Comparison of ENCODE assay signal across 17 mouse cellular contexts in the genomic region with DNA sequence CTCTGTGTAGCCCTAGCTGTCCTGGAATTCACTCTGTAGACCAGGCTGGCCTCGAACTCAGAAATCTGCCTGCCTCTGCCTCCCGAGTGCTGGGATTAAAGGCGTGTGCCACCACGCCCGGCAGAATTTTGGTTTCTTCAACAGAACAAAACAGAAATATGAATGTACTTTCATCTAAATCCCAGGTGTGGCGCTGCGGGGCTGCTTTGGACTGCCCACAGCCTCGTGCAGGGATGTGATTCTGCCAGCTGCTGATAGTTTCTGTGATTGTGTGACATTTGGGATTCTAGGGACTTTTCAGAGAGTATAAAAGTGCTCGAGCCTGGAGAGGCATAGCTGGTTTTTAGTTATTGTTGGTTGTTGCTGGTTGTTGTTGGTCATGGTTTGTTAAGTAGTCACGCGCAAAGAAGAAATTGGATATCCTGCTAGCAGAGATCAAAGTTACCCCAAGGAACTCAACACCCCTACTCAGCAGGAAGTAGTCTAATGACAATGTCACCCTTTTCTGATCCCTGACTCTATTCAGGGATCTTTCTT. TPM values are rescaled to one million over a fixed set of nuclear protein-coding genes. Genes with fewer than 3 reads are reported as not detected.
DNase-seq lines count a peak whose midpoint lies in the region; ATAC-seq and TF ChIP-seq lines count a peak whose summit lies in the region.
"Had no signal": no experiment of that assay in that cellular context is flagged by ENCODE, and none has a peak within 500 bp of the region (broad histone marks: within the 10 kb centered on the region; RNA-seq: fewer than 3 reads in every experiment).

No protein-coding gene starts in this region.

- H3K4me1 ChIP-seq in kidney, embryonic 15.5 days, result 0 out of 2 replicates have a peak, but pooled peaks cover 5% of the 10 kb centered on the region
- H3K4me1 ChIP-seq in kidney, embryonic 16.5 days (ENCODE audit: insufficient read depth, low read length), result no peaks in the 10 kb centered on the region
- peaks cover 6% of the 10 kb centered on the region for H3K4me1 ChIP-seq in embryonic facial prominence, embryonic 13.5 days
- H3K4me1 ChIP-seq in liver, postnatal 0 days (ENCODE audit: insufficient read depth), result no peaks in the 10 kb centered on the region
- H3K4me1 ChIP-seq: hindbrain, embryonic 15.5 days; midbrain, embryonic 12.5 days had no signal

- intact Hi-C loops in gastrocnemius, postnatal 14 days (cut with DNase I; ENCODE audit: low total_unique reads), result loop anchor here (10.0 kb wide), 1 partner anchor 61 kb away; a partner anchor contains a TSS

- peak overlapping the region; percentile 6; the same call in 1 of the 2 replicates for H3K27ac ChIP-seq in kidney, embryonic 15.5 days
- no peak overlapping the region for H3K27ac ChIP-seq in kidney, embryonic 16.5 days (ENCODE audit: low read length)
- peak overlapping the region; percentile 69; the same call in 1 of the 2 replicates for H3K27ac ChIP-seq in embryonic facial prominence, embryonic 13.5 days
- H3K27ac ChIP-seq in liver, postnatal 0 days (ENCODE audit: low read depth), result no peak overlapping the region
- H3K27ac ChIP-seq: hindbrain, embryonic 15.5 days; macrophage; midbrain, embryonic 12.5 days had no signal

- H3K36me3 ChIP-seq in kidney, embryonic 15.5 days, result no peaks in the 10 kb centered on the region
- no peaks in the 10 kb centered on the region for H3K36me3 ChIP-seq in kidney, embryonic 16.5 days (ENCODE audit: insufficient read depth, low read length)
- no peaks in the 10 kb centered on the region for H3K36me3 ChIP-seq in embryonic facial prominence, embryonic 13.5 days
- no peaks in the 10 kb centered on the region for H3K36me3 ChIP-seq in liver, postnatal 0 days (replicated peaks; ENCODE audit: insufficient read depth, low read length)
- H3K36me3 ChIP-seq: hindbrain, embryonic 15.5 days; midbrain, embryonic 12.5 days had no signal

- TF ChIP-seq EP300 in liver, postnatal 0 days (IDR thresholded peaks at IDR 0.05; ENCODE audit: low read depth), result no peak

- H3K9ac ChIP-seq in kidney, embryonic 15.5 days, result no peak overlapping the region
- H3K9ac ChIP-seq in kidney, embryonic 16.5 days (replicated peaks; ENCODE audit: low read length), result no peak overlapping the region
- no peak overlapping the region for H3K9ac ChIP-seq in embryonic facial prominence, embryonic 13.5 days
- H3K9ac ChIP-seq in liver, postnatal 0 days (replicated peaks), result no peak overlapping the region
- H3K9ac ChIP-seq: hindbrain, embryonic 15.5 days; midbrain, embryonic 12.5 days had no signal

- H3K9me3 ChIP-seq in kidney, embryonic 15.5 days (replicated peaks), result no peaks in the 10 kb centered on the region
- no peaks in the 10 kb centered on the region for H3K9me3 ChIP-seq in kidney, embryonic 16.5 days (ENCODE audit: low read length)
- no peaks in the 10 kb centered on the region for H3K9me3 ChIP-seq in embryonic facial prominence, embryonic 13.5 days
- H3K9me3 ChIP-seq in liver, postnatal 0 days (ENCODE audit: low read length), result no peaks in the 10 kb centered on the region
- H3K9me3 ChIP-seq: hindbrain, embryonic 15.5 days; midbrain, embryonic 12.5 days had no signal

- peak; percentile 46 for DNase-seq in CD4-positive, CD25-positive, alpha-beta regulatory T cell, adult 2 months (ENCODE audit: low read depth, low spot score)
- peak; percentile 26 to 44 for DNase-seq in thymus, postnatal 36 days
- DNase-seq in gastrocnemius, postnatal 14 days, result no peak
- DNase-seq in liver, postnatal 0 days, result no peak
- DNase-seq: adrenal gland, postnatal 25 days; cerebellum, adult 9-10 months; kidney, adult 8-10 months; layer of hippocampus, postnatal 36 days; lung, adult 2 months had no signal

- no peak overlapping the region for H3K4me3 ChIP-seq in kidney, embryonic 15.5 days (replicated peaks)
- no peak overlapping the region for H3K4me3 ChIP-seq in kidney, embryonic 16.5 days (ENCODE audit: low read length)
- no peak overlapping the region for H3K4me3 ChIP-seq in embryonic facial prominence, embryonic 13.5 days
- no peak overlapping the region for H3K4me3 ChIP-seq in liver, postnatal 0 days (ENCODE audit: low read depth, low read length)
- H3K4me3 ChIP-seq: hindbrain, embryonic 15.5 days; midbrain, embryonic 12.5 days; myocyte had no signal

- WGBS in kidney, embryonic 15.5 days, result 62% methylated on average over 11 of the region's 11 CpGs
- whole genome bisulfite sequencing in kidney, embryonic 16.5 days, result 58% methylated on average over 11 of the region's 11 CpGs
- 51% methylated on average over 11 of the region's 11 CpGs for WGBS in embryonic facial prominence, embryonic 13.5 days
- WGBS in liver, postnatal 0 days (ENCODE audit: insufficient replicate concordance), result 75% methylated on average over 11 of the region's 11 CpGs

- no peaks in the 10 kb centered on the region for H3K27me3 ChIP-seq in kidney, embryonic 15.5 days
- H3K27me3 ChIP-seq in kidney, embryonic 16.5 days (ENCODE audit: insufficient read depth, low read length), result no peaks in the 10 kb centered on the region
- no peaks in the 10 kb centered on the region for H3K27me3 ChIP-seq in embryonic facial prominence, embryonic 13.5 days
- H3K27me3 ChIP-seq in liver, postnatal 0 days (ENCODE audit: insufficient read depth, low read length), result no peaks in the 10 kb centered on the region
- H3K27me3 ChIP-seq: hindbrain, embryonic 15.5 days; midbrain, embryonic 12.5 days had no signal

- H3K4me2 ChIP-seq in kidney, embryonic 15.5 days, result no peak overlapping the region
- no peak overlapping the region for H3K4me2 ChIP-seq in kidney, embryonic 16.5 days (replicated peaks; ENCODE audit: low read depth, low read length)
- H3K4me2 ChIP-seq in embryonic facial prominence, embryonic 13.5 days, result no peak overlapping the region
- H3K4me2 ChIP-seq in liver, postnatal 0 days (ENCODE audit: low read depth, low read length), result no peak overlapping the region
- H3K4me2 ChIP-seq: heart, embryonic 11.5 days; hindbrain, embryonic 15.5 days; midbrain, embryonic 12.5 days had no signal

- TF ChIP-seq CTCF in liver, postnatal 0 days (IDR thresholded peaks at IDR 0.05; ENCODE audit: low read depth), result no peak

- ATAC-seq in kidney, embryonic 15.5 days (replicated peaks; ENCODE audit: low FRiP score), result no peak
- ATAC-seq in kidney, embryonic 16.5 days (ENCODE audit: low FRiP score, low TSS enrichment), result no peak
- ATAC-seq in embryonic facial prominence, embryonic 13.5 days (ENCODE audit: insufficient number of reproducible peaks, insufficient read depth, low FRiP score, low TSS enrichment, low read depth), result no peak
- no peak for ATAC-seq in liver, postnatal 0 days

RNA-seq across cellular contexts. Expression of a gene that starts 16.9 kb away (rescaled TPM):
- 8.3 and 8.5 TPM in 2 replicates for polyA plus RNA-seq in kidney, embryonic 15.5 days (2015; fragmentation: Nextera tagmentation; extraction: Ambion mirVana)
- 7.8 and 8.2 TPM in 2 replicates for polyA plus RNA-seq in kidney, embryonic 16.5 days (2015; fragmentation: Nextera tagmentation; extraction: Ambion mirVana)
- polyA plus RNA-seq in embryonic facial prominence, embryonic 13.5 days (2015; fragmentation: Nextera tagmentation; extraction: Ambion mirVana), result 10.4 and 11.3 TPM in 2 replicates
- total RNA-seq in gastrocnemius, postnatal 14 days (2021), result 1 to 10 TPM; 3.1 to 4.3 TPM
- 3.0 and 3.1 TPM in 2 replicates for polyA plus RNA-seq in liver, postnatal 0 days (2015; fragmentation: Nextera tagmentation; extraction: Ambion mirVana)

RNA-seq across cellular contexts. Expression of a gene that starts 30.0 kb away (rescaled TPM):
- 4.3 and 4.4 TPM in 2 replicates for polyA plus RNA-seq in kidney, embryonic 15.5 days (2015; fragmentation: Nextera tagmentation; extraction: Ambion mirVana)
- 4.6 and 4.9 TPM in 2 replicates for polyA plus RNA-seq in kidney, embryonic 16.5 days (2015; fragmentation: Nextera tagmentation; extraction: Ambion mirVana)
- 3.5 and 3.7 TPM in 2 replicates for polyA plus RNA-seq in embryonic facial prominence, embryonic 13.5 days (2015; fragmentation: Nextera tagmentation; extraction: Ambion mirVana)
- 10 to 100 TPM; 18.5 to 20.7 TPM for total RNA-seq in gastrocnemius, postnatal 14 days (2021)
- polyA plus RNA-seq in liver, postnatal 0 days (2015; fragmentation: Nextera tagmentation; extraction: Ambion mirVana), result 2.5 and 2.7 TPM in 2 replicates

Comparison
In these comparisons a context has a peak if more than half of its experiments do, and no peak if none do; other contexts are left out.
1. H3K27ac ChIP-seq: peak in kidney, embryonic 15.5 days (single experiment) and embryonic facial prominence, embryonic 13.5 days (single experiment); none in kidney, embryonic 16.5 days (single experiment) and liver, postnatal 0 days (single experiment).
2. DNase-seq: peak in CD4-positive, CD25-positive, alpha-beta regulatory T cell, adult 2 months (single experiment) and thymus, postnatal 36 days (2 of 2); none in gastrocnemius, postnatal 14 days (single experiment) and liver, postnatal 0 days (single experiment).